Mouse (Mus musculus): ENCODE measurements around the gene Reg3a.

DNA sequence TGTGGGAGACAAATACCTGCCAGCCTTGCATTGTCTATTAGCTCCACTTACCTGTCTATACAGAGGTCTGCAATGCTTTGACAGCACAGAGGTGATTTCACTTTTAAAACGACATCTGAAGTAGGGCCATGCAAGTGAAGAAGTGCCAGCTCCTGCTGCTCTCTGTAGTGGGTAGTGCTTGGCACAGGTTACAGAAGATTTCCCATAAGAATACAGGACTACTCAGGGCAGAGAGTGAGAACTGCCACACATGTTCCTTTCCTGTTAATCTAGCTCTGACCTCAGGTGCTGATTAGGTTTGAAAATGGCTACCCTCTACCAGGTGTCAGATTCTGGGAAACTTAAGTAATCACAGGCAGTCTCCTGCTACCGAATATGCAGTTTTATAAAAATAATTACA is 1.7 kb upstream of the Reg3a start, which contains the start of gene Reg3d:
- TF ChIP-seq CTCF (IDR thresholded peaks at IDR 0.05; ENCODE audit: extremely low read depth, insufficient read depth, insufficient read length, insufficient replicate concordance) (no peak), POLR2A (IDR thresholded peaks at IDR 0.05; ENCODE audit: low read depth, low read length) (no peak)

Data from spleen, adult 2 months (tissue).